Mouse (Mus musculus): ENCODE results near the gene Zfp949.

GRCm38 (mm10) chr9:88524796-88525195, 23.0 kb upstream of the Zfp949 start:
- TF ChIP-seq TAL1 (IDR thresholded peaks at IDR 0.05; ENCODE audit: low read length) (no peak), GATA1 (IDR thresholded peaks at IDR 0.05; ENCODE audit: low read length) (no peak)

Data from erythroblast, embryonic 14.5 days (primary cell).